Mouse (Mus musculus) gastrocnemius, adult 18-20 months (tissue): ENCODE results near the gene Speer4f1. TPM values are rescaled to one million over a fixed set of nuclear protein-coding genes. Genes with fewer than 3 reads are reported as not detected.
"Not testable (repeated sequence)": the region's sequence is repeated elsewhere in the genome, so short reads cannot be mapped to it uniquely, and the experiment has no call there.

Experiments used
- DNase-seq: peaks from one replicate; pipeline ENCODE4 v3.0.0; 2021; ENCODE audit warnings: low spot score
- long read RNA-seq, 2 experiments: library from polyadenylated mRNA; stranded (forward); transcript quantifications; one replicate each; pipeline ENCODE4 v2.0.0; 2021
- total RNA-seq, 2 experiments: library from RNA; stranded (reverse); gene quantifications; 2 replicates each; pipeline ENCODE4 v1.2.3; 2021

Speer4f1 gene
- not detected for total RNA-seq
- long read RNA-seq, experiment 1, result 0 reads
- long read RNA-seq, experiment 2, result 0 reads

DNA sequence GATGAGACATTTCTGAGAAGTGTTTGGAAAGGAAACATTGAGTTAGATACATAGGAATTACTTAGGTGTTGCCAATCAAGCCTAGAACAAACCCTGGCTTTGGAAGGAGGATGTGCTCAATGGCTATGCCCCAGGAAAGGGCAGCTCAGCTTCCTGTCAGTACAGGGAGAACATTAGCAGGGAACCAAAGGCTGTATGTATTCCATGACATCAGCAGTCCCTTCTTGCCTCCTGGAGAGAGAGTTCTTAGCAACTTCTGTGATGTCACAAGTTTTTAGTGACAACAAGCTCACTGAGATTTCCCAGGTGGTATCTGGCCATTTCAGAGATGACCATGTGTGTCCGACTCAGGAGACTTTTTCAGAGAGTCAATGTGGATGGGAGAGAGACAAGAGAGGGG is at the start of gene Speer4f1:
Gene Speer4f1 (plus strand): TSS at position 301 of the 400 bp plus-strand sequence.
- not testable (repeated sequence) for DNase-seq

DNA sequence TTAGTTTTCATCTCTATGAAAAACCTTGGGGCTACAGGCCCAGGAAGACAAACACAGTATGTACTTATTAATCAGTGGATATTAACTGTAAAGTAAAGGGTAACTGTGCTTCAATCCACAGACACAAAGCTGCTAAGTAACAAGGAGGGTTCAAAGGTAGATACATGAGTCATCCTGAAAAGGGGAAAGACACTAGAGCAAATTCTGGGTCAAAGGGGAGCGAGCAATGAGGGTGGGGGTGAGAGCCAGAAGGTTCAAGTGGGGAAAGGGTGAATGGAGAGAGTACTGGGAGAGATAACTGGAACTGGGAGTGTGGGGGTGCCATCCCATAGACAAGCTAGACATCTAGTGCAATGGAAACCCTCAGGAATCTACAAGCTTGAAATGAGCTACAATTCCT is 49.0 kb upstream of the Speer4f1 start:
- no peak for DNase-seq

DNA sequence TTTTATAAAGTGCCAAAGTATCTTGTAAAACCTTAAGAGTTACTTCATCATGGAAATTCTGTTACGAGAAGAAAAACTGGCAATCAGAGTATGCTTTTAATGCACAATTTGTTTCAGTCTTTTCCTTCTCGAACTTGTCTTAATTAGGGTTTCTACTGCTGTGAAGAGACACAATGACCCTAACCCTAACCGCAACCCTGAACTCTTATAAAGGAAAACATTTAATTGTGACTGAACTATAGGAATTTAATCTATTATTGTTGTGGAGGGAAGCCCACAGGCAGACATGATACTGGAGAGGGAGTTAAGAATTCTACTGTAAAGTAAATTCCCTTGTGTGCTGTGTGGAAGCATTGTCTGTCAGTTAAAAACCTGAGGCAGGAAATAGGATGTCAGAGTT is 41.2 kb upstream of the Speer4f1 start:
- DNase-seq, result no peak

DNA sequence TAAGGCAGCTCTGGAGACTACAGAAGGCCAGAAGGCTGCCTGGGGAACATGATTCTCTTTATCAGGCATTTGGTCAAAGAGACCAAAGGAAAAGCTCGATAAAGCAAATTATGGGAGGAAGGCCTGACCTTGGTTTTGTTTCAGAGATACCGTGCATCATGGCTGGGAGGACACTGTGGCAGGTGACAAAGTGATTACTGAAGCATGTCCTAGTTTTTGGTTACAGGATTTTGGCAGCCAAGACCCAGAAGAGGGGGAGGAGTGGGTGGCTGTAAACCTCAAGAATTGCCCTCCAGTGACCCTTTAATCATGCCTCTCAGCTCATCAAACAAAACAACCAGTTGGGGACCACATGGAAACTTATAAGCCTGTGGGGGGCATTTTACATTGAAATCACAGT is 39.7 kb upstream of the Speer4f1 start:
- DNase-seq, result no peak

DNA sequence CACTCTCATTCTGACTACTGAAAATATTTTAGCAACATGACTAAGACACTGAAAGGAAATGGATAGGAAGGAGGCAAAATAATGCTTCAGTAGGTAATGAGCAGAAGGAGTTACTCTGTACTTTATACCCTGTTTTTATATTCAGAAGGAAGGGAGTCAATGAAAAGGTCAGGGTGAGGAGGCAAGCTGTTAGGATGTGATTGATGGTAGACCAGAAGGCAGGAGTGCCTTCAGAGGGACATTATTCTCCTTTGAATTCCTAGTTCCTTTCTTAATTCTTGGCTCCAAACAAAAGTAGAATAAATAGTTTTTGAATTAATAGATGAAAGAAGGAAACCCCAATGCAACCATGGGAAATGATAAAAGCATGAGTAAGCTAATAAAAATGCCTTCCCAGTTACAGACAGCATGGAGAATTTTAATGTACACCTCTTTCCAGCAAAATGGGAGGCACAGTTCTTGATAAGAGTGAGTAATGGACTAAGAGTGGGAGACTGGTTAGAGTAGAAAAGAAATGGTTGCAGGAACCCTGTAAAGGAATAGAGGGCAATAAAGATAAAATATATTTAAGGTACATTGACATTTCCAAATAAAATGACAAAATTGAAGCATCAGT is 36.3 kb upstream of the Speer4f1 start:
- DNase-seq, result no peak

DNA sequence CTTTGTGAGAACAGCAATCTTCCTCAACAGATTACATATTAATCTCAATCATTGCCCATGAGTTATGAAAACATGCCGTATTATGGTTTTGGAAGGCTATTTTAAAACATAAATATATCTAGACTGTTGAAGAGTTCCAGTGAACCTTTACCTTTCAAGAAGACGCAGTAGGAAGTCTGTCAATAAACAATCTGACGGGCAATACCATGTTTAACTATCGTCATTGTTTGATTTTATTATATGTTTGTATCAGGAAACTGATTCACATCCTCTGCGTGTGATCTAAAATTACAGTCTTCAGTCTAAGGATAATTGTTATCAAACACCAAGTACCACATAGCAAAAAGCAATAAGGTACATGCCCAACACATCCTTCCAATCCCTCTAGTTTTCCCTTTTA is 21.8 kb upstream of the Speer4f1 start:
- no peak for DNase-seq

DNA sequence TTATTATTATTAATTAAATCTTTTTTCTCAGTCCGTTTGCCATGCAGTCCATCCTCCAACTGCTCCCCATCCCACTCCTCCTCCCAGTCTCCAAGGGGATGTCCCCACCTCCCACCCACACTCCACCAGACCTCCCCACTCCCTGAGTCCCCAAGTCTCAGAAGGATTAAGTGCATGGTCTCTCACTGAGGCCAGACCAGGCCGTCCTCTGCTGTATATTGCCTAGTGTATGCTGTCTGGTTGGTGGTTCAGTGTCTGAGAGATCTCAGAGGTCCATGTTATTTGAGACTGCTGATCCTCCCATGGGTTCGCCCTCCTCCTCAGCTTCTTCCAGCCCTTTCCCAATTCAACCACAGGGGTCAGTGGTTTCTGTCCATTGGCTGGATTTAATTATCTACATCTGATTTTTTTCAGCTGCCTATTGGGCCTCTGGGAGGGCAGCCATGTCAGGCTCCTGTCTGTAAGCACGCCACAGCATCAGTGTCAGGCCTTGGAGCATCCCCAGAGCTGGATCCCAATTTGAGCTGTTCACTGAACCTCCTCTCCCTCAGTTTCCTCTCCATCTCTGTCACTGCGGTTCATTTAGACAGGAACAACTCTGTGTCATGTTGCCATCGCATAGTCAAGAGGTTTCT is 20.8 kb upstream of the Speer4f1 start:
- DNase-seq, result no peak

DNA sequence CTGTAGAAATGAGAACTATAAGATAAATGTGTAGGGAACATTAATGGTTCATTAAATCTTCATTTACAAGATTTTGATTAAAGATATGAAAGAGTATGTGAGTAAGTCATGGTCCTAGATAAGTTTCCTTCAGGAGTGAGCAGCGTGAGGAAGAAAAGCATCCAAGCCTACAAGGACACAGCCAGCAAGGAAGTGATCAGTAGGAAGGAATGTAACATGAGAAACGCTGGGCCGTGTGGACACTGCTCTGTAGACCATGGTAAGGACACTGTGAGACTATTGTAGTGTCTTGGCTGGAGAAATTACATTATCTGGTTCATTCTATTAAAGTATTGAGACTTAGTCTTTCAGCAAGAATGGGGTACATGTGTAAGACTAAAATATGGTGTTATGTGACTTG is 19.2 kb upstream of the Speer4f1 start:
- no peak for DNase-seq

DNA sequence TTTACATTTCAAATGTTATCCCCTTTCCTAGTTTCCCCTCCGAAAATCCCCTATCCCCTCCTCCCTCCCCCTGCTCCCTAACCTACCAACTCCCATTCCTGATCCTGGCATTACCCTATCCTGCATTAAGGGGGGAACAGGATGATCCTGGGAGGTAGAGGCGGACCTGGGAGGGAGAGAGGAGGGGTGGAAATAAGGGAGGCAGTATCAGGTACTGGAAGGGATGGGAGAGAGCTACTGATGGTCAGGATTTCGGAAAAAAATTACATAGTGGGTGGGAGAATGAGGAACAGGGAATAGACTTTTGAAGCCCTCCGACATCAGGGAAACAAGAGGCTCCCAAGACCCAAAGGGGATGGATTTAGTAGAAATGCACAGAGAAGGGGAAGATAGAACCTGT is 7.8 kb upstream of the Speer4f1 start:
- DNase-seq, result not testable (repeated sequence)

DNA sequence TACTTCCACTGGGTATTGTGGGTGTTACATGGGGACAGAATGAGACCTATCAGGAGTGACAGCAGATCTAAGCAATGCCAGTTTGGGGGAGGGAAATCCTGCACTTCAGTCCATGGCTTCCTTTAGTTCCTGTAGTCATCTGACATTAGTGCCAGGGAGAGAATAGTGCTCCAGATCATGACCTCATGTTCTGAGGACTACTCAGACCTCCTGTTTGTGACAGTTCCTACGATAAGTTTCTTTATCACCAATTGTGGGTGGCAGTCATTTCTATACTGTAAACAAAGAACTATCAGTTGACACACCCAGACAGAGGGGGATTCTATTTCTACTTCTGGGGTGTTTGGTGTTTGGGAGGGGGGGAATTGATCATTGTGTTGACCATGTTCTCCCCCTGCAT is 578 bp downstream of the Speer4f1 start:
- DNase-seq, result no peak

DNA sequence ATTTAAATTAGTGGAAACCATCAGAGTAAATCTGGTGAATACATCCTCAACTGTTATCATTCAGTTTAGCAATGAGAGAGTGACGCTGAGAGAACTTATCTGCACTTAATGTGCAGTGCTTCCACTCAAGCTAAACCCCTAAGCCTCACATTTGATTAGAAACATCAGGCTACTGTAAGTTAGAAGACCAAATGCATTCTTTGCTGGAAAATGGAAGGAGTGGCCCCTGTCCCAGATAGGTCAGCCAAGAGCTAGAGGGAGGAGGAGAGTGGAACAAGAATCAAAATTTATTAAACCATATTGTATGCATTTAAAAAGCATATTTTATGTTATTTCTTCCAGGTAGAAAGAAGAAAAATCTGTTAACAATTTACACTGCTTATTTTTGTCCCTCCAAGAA is 14.0 kb downstream of the Speer4f1 start:
- DNase-seq, result no peak

DNA sequence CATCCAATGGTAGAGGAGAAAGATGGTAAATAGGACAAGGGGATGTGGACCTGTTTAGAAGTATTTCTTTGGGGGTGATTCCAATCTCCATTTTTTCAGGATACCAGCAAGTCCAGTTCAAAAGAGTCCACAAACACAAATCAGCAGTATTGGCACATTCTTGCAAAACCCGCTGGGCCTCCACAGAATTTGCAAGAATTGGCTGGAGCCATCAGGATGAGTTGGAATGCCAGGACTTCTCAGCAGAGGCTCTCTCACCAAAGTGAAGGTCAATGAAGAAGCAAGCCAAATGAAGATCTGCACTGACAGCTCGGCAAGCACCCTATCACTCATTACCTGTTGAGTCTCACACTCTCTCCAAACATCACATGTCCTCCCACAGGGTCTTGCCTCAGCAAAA is 19.7 kb downstream of the Speer4f1 start:
- no peak for DNase-seq

DNA sequence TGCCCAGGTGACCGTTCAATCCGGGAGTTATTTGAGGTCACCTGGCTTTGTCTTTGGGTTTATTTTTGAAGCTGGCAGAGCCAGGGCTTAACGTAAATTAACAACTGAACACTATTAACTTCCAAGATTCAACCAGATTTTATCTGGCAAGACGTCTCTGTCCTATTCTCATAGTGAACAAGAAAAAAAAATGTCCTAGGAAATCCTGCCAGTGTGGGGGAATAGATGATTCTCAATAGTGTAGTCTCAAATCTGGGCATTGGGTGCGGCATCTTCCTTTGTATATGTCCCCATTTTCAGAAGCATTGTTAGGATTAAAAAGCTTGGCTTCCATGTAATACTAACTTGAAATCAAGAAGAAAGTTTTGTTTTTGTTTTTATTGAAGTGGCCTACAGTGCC is 20.8 kb downstream of the Speer4f1 start:
- DNase-seq, result no peak

DNA sequence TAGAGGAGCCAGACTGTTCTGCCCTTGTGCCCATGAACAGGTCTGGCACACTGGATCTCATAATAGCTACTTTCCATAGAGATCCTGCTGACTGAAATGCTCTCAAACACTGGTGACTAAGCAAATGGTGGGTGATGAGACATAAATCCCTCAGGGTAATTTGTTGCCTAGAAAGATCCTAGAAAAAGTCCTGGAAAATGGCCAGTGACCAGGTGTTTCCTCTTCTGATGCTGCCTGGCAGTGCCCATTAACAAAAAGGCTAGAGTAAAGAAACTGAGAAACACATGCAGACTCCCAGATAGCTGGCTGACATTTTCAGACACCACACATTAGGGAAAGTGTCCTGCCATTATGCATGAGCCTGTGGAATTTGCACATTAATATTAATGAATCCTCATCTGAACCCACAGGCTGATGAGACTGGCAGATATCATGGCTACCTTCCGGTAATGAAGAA is 24.0 kb downstream of the Speer4f1 start:
- no peak for DNase-seq

DNA sequence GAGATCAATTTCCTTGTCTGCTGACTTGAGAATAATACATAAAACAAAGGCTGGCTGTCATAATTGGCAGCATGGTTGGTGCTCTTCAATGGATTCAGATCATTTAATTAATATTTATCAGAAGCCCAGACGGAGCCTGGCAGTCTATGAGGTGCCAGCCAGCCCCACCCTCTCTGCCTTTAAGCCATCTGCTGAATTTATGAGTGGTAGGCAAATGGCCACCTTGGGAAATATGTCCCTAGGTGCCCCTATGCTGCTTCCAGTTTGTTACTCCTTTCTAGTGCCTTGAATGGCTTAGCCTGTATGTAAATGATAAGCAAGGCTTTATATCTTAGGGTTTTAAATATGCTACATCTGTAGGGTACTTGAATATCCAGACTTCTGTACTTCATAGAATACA is 25.0 kb downstream of the Speer4f1 start:
- no peak for DNase-seq

DNA sequence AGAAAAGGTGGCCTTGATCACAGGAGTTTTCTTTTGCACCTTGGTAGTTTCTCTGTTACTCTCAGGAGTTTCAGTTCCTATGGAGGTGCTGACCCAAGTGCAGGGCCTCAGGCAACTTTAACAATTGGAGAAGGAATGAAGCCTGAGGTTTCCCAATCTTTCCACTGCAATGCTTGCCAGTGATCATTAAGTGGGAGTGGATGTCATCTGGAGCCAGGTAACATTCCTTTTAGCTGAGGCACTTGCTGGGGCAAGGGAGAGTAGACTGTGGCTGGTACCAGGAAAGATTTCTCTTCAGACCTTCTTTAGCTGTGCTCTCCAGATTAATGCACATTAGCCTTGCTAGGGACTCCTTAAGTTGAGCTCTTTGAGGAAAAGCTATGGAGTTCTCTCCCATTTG is 29.6 kb downstream of the Speer4f1 start:
- no peak for DNase-seq

DNA sequence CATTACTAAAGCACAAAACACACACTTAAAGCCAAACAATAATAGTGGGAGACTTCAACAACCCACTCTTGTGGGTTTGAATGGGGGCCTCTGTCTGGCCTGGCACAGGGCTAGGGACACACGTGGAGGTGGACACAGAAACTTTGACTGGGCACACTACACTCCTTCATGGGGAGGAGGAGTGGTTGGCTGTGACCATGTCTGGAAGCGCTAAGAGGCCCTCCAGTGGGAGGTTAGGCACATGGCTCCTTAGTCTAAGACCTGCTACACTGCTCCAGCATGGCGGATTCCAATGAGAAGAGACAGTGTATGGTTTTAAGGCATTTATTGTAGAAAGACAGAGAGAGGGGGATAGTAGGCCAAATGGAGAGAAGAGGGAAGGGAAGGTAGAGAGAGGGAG is 32.1 kb downstream of the Speer4f1 start:
- DNase-seq, result no peak

Other genes starting within 250 kb of the Speer4f1 start
- gene Speer4f2, start 102.9 kb upstream of the Speer4f1 start, total RNA-seq, result not detected
- 10 to 100 TPM; 46.6 to 49.0 TPM for gene Sema3c, start 98.2 kb downstream of the Speer4f1 start, total RNA-seq